Mouse (Mus musculus) cortical plate, adult 2 months (tissue): Measurements from ENCODE around the gene Clptm1.

Experiments used
- CTCF ChIP-seq: fragments of 200-500 bp; IDR thresholded peaks from 2 replicates; pipeline ENCODE4 v1.5.1; 2011; ENCODE audit warnings: mild to moderate bottlenecking, control low read depth, low read length; ENCODE audit not compliant: insufficient read depth; ENCODE audit errors: extremely low read depth
- POLR2A ChIP-seq: fragments of 200-500 bp; IDR thresholded peaks from 2 replicates; pipeline ENCODE4 v1.6.1; 2011; ENCODE audit warnings: mild to moderate bottlenecking, low read length, control low read depth; ENCODE audit not compliant: insufficient read depth; ENCODE audit errors: extremely low read depth

- TF ChIP-seq CTCF (no peak), POLR2A (no peak)
Observed at GRCm38 (mm10) chr7:19651063-19651786, 13.6 kb downstream of the Clptm1 start.
